ENCODE assay signal across 11 mouse cellular contexts in genomic region chrX:151946986-151947385, GRCm38 (mm10). TPM values are rescaled to one million over a fixed set of nuclear protein-coding genes. Genes with fewer than 3 reads are reported as not detected.
DNase-seq lines count a peak whose midpoint lies in the region; ATAC-seq and TF ChIP-seq lines count a peak whose summit lies in the region.
"Had no signal": no experiment of that assay in that cellular context is flagged by ENCODE, and none has a peak within 500 bp of the region (broad histone marks: within the 10 kb centered on the region; RNA-seq: fewer than 3 reads in every experiment).

No protein-coding gene starts in this region.

- no peaks in the 10 kb centered on the region for H3K9me3 ChIP-seq in heart, postnatal 0 days (replicated peaks; ENCODE audit: control insufficient read depth, low read length)
- no peaks in the 10 kb centered on the region for H3K9me3 ChIP-seq in midbrain, postnatal 0 days (ENCODE audit: low read length)
- no peaks in the 10 kb centered on the region for H3K9me3 ChIP-seq in midbrain, embryonic 15.5 days
- H3K9me3 ChIP-seq: stomach, embryonic 15.5 days had no signal

- H3K27ac ChIP-seq in heart, postnatal 0 days (ENCODE audit: low read depth), result no peak overlapping the region
- no peak overlapping the region for H3K27ac ChIP-seq in midbrain, postnatal 0 days (ENCODE audit: low read depth, low read length)
- no peak overlapping the region for H3K27ac ChIP-seq in midbrain, embryonic 15.5 days
- H3K27ac ChIP-seq: macrophage; stomach, embryonic 15.5 days had no signal

- TF ChIP-seq CTCF in heart, postnatal 0 days (IDR thresholded peaks at IDR 0.05; ENCODE audit: low read depth), result peak; percentile 46
- peak; percentile 70 for TF ChIP-seq CTCF in midbrain, postnatal 0 days (IDR thresholded peaks at IDR 0.05)

- H3K4me1 ChIP-seq in heart, postnatal 0 days (ENCODE audit: control insufficient read depth, insufficient read depth), result no peaks in the 10 kb centered on the region
- H3K4me1 ChIP-seq in midbrain, postnatal 0 days (ENCODE audit: insufficient read depth, low read length), result no peaks in the 10 kb centered on the region
- H3K4me1 ChIP-seq in midbrain, embryonic 15.5 days, result no peaks in the 10 kb centered on the region
- H3K4me1 ChIP-seq: stomach, embryonic 15.5 days had no signal

- TF ChIP-seq EP300 in heart, postnatal 0 days (IDR thresholded peaks at IDR 0.05; ENCODE audit: low read depth), result no peak

- DNase-seq in heart, postnatal 0 days (ENCODE audit: low spot score), result no peak
- DNase-seq in heart, postnatal 4 days, result no peak
- DNase-seq in midbrain, postnatal 0 days (ENCODE audit: low spot score), result peak; percentile 28
- peak; percentile 2 for DNase-seq in embryo, embryonic 11.5 days (ENCODE audit: low read depth, low spot score)
- DNase-seq in skeletal muscle tissue, adult 2 months (ENCODE audit: low read depth, low spot score), result peak; percentile 1
- no peak for DNase-seq in urinary bladder, postnatal 25 days (ENCODE audit: low spot score)
- no peak for DNase-seq in right cerebral cortex, postnatal 25 days
- DNase-seq: heart, postnatal 10 days had no signal

- no peak overlapping the region for H3K4me3 ChIP-seq in heart, postnatal 0 days (ENCODE audit: low read depth, low read length)
- H3K4me3 ChIP-seq in midbrain, postnatal 0 days (ENCODE audit: low read depth, low read length), result no peak overlapping the region
- H3K4me3 ChIP-seq in midbrain, embryonic 15.5 days, result no peak overlapping the region
- H3K4me3 ChIP-seq: stomach, embryonic 15.5 days had no signal

- no peak overlapping the region for H3K9ac ChIP-seq in heart, postnatal 0 days (replicated peaks; ENCODE audit: low read depth, low read length)
- no peak overlapping the region for H3K9ac ChIP-seq in midbrain, postnatal 0 days (replicated peaks; ENCODE audit: low read length, poor library complexity, severe bottlenecking)
- H3K9ac ChIP-seq in midbrain, embryonic 15.5 days, result no peak overlapping the region
- H3K9ac ChIP-seq: stomach, embryonic 15.5 days had no signal

- no peak for ATAC-seq in heart, postnatal 0 days (ENCODE audit: insufficient read depth, low read depth)
- ATAC-seq in midbrain, postnatal 0 days (ENCODE audit: low FRiP score), result no peak
- no peak for ATAC-seq in midbrain, embryonic 15.5 days (replicated peaks)

- no peaks in the 10 kb centered on the region for H3K27me3 ChIP-seq in heart, postnatal 0 days (ENCODE audit: control insufficient read depth, insufficient read depth, low read length)
- H3K27me3 ChIP-seq in midbrain, postnatal 0 days (ENCODE audit: insufficient read depth, low read length), result no peaks in the 10 kb centered on the region
- H3K27me3 ChIP-seq in midbrain, embryonic 15.5 days (replicated peaks), result 0 out of 2 replicates have a peak, but pooled peaks cover 3% of the 10 kb centered on the region
- H3K27me3 ChIP-seq: stomach, embryonic 15.5 days had no signal

- H3K4me2 ChIP-seq in heart, postnatal 0 days (ENCODE audit: low read depth, low read length), result no peak overlapping the region
- no peak overlapping the region for H3K4me2 ChIP-seq in midbrain, postnatal 0 days (ENCODE audit: low read depth, low read length, poor library complexity, severe bottlenecking)
- H3K4me2 ChIP-seq in midbrain, embryonic 15.5 days, result no peak overlapping the region
- H3K4me2 ChIP-seq: stomach, embryonic 15.5 days had no signal

- H3K36me3 ChIP-seq in heart, postnatal 0 days (replicated peaks; ENCODE audit: control insufficient read depth, insufficient read depth, low read length), result no peaks in the 10 kb centered on the region
- no peaks in the 10 kb centered on the region for H3K36me3 ChIP-seq in midbrain, postnatal 0 days (ENCODE audit: insufficient read depth, low read length)
- H3K36me3 ChIP-seq in midbrain, embryonic 15.5 days (replicated peaks), result no peaks in the 10 kb centered on the region
- H3K36me3 ChIP-seq: stomach, embryonic 15.5 days had no signal

- WGBS in heart, postnatal 0 days, result 56% methylated on average over 1 of the region's 1 CpGs
- WGBS in midbrain, postnatal 0 days, result 40% methylated on average over 1 of the region's 1 CpGs
- 53% methylated on average over 1 of the region's 1 CpGs for WGBS in midbrain, embryonic 15.5 days

RNA-seq across cellular contexts. Expression of gene Hsd17b10, which starts 54.7 kb away (rescaled TPM):
- total RNA-seq in heart, postnatal 0 days (2014; rRNA removed; ENCODE audit: low replicate concordance), result 188 and 209 TPM in 2 replicates
- 258 and 264 TPM in 2 replicates for polyA plus RNA-seq in heart, postnatal 0 days (2015; fragmentation: Nextera tagmentation; extraction: Ambion mirVana)
- total RNA-seq in heart, postnatal 4 days (2021), result 100 to 1,000 TPM; 151 to 152 TPM
- 51.1 and 62.8 TPM in 2 replicates for total RNA-seq in midbrain, postnatal 0 days (2014; rRNA removed)
- polyA plus RNA-seq in midbrain, postnatal 0 days (2015; fragmentation: Nextera tagmentation; extraction: Ambion mirVana), result 78.9 and 87.7 TPM in 2 replicates
- 95.6 and 105 TPM in 2 replicates for polyA plus RNA-seq in midbrain, embryonic 15.5 days (2015; fragmentation: Nextera tagmentation; extraction: Ambion mirVana)

Comparison
In these comparisons a context has a peak if more than half of its experiments do, and no peak if none do; other contexts are left out.
1. DNase-seq: peak in midbrain, postnatal 0 days (single experiment), embryo, embryonic 11.5 days (single experiment) and skeletal muscle tissue, adult 2 months (single experiment); none in heart, postnatal 0 days (single experiment), heart, postnatal 4 days (single experiment), urinary bladder, postnatal 25 days (single experiment) and right cerebral cortex, postnatal 25 days (single experiment).